Mouse (Mus musculus) layer of hippocampus, adult 2 months (tissue): ENCODE results near the gene Mkrn1. TPM values are rescaled to one million over a fixed set of nuclear protein-coding genes. Genes with fewer than 3 reads are reported as not detected.
"Not testable (repeated sequence)": the region's sequence is repeated elsewhere in the genome, so short reads cannot be mapped to it uniquely, and the experiment has no call there.

Source experiments
- DNase-seq, 2 experiments: peaks; one replicate each; pipeline ENCODE4 v3.0.0; 2022; ENCODE audit warnings: low spot score in 2 of 2
- H3K27ac ChIP-seq: fragments of 200-600 bp; 2 replicates; pipeline ENCODE4 v1.8.1; 2022
- H3K4me3 ChIP-seq: fragments of 200-600 bp; 2 replicates; pipeline ENCODE4 v1.8.1; 2022; ENCODE audit warnings: mild to moderate bottlenecking
- CTCF ChIP-seq: fragments of 200-600 bp; conservative IDR thresholded peaks from 2 replicates; pipeline ENCODE4 v1.8.1; 2022; ENCODE audit warnings: antibody characterized with exemption, mild to moderate bottlenecking, moderate library complexity
- total RNA-seq, 2 experiments: library from RNA; stranded (reverse); gene quantifications; 2 replicates each; pipeline ENCODE4 v1.2.3; 2021

The Mkrn1 gene
- total RNA-seq, 2 experiments from 2014 or later, result 116 to 119 TPM

- no peak for TF ChIP-seq CTCF
- DNase-seq, result no peak
- Histone ChIP-seq H3K4me3 (no peak overlapping the region), H3K27ac (peak overlapping the region; percentile 14; the same call in 1 of the 2 replicates)
Measured at GRCm38 (mm10) chr6:39395471-39395870, 24.8 kb downstream of the Mkrn1 start.

GRCm38 (mm10) chr6:39389988-39390387 lies 30.3 kb downstream of the Mkrn1 start:
- no peak for DNase-seq
- no peak overlapping the region for H3K27ac ChIP-seq
- H3K4me3 ChIP-seq, result no peak overlapping the region
- TF ChIP-seq CTCF, result no peak

GRCm38 (mm10) chr6:39381125-39381880 lies 39.0 kb downstream of the Mkrn1 start, which contains the start of gene Rab19:
TSS of gene Rab19 (plus strand) at chr6:39381175.
- Histone ChIP-seq H3K27ac (no peak within 1 kb of the TSS), H3K4me3 (peak within 1 kb of the TSS; percentile 43)
- no peak for TF ChIP-seq CTCF
- no peak for DNase-seq

GRCm38 (mm10) chr6:39380276-39380675 lies 40.0 kb downstream of the Mkrn1 start:
- Histone ChIP-seq H3K4me3 (no peak overlapping the region), H3K27ac (no peak overlapping the region)
- no peak for DNase-seq
- no peak for TF ChIP-seq CTCF

- Histone ChIP-seq H3K4me3 (no peak overlapping the region), H3K27ac (no peak overlapping the region)
- DNase-seq, result no peak
- TF ChIP-seq CTCF, result no peak
Measured at GRCm38 (mm10) chr6:39379749-39380148, 40.5 kb downstream of the Mkrn1 start.

GRCm38 (mm10) chr6:39379224-39379623 lies 41.0 kb downstream of the Mkrn1 start:
- DNase-seq, result no peak
- no peak for TF ChIP-seq CTCF
- Histone ChIP-seq H3K4me3 (no peak overlapping the region), H3K27ac (no peak overlapping the region)

- not testable (repeated sequence) for DNase-seq, H3K27ac ChIP-seq, H3K4me3 ChIP-seq
- TF ChIP-seq CTCF, result peak; percentile 40
Measured at GRCm38 (mm10) chr6:39378161-39378835, 42.0 kb downstream of the Mkrn1 start.

GRCm38 (mm10) chr6:39377311-39377827 lies 42.9 kb downstream of the Mkrn1 start, which contains the start of gene Slc37a3:
TSS of gene Slc37a3 (minus strand) at chr6:39377675.
- H3K27ac ChIP-seq, result peak within 1 kb of the TSS; percentile 95
- TF ChIP-seq CTCF, result no peak
- H3K4me3 ChIP-seq, result peak within 1 kb of the TSS; percentile 98
- DNase-seq, result peak; percentile 86

- no peak for TF ChIP-seq CTCF
- Histone ChIP-seq H3K4me3 (peak overlapping the region; percentile 98), H3K27ac (peak overlapping the region; percentile 95)
- DNase-seq, result no peak
Measured at GRCm38 (mm10) chr6:39376775-39377174, 43.5 kb downstream of the Mkrn1 start.

GRCm38 (mm10) chr6:39373301-39373955 lies 46.8 kb downstream of the Mkrn1 start:
- TF ChIP-seq CTCF, result no peak
- H3K4me3 ChIP-seq, result no peak overlapping the region
- DNase-seq, result no peak
- no peak overlapping the region for H3K27ac ChIP-seq

GRCm38 (mm10) chr6:39372727-39373126 lies 47.5 kb downstream of the Mkrn1 start:
- TF ChIP-seq CTCF, result no peak
- H3K4me3 ChIP-seq, result no peak overlapping the region
- H3K27ac ChIP-seq, result no peak overlapping the region
- DNase-seq, result no peak

GRCm38 (mm10) chr6:39372042-39372441 lies 48.2 kb downstream of the Mkrn1 start:
- no peak for DNase-seq
- no peak overlapping the region for H3K4me3 ChIP-seq
- no peak for TF ChIP-seq CTCF
- no peak overlapping the region for H3K27ac ChIP-seq

GRCm38 (mm10) chr6:39369631-39370030 lies 50.6 kb downstream of the Mkrn1 start:
- H3K27ac ChIP-seq, result no peak overlapping the region
- no peak for DNase-seq
- no peak overlapping the region for H3K4me3 ChIP-seq
- TF ChIP-seq CTCF, result no peak
